Mouse (Mus musculus) bone marrow macrophage, adult 2 months (primary cell): ENCODE data around the gene Fbxw10.

Experiments used
- CTCF ChIP-seq: IDR thresholded peaks from 2 replicates; pipeline ENCODE4 v1.5.1; 2012; ENCODE audit warnings: low read depth, mild to moderate bottlenecking, low read length, moderate library complexity
- POLR2A ChIP-seq: IDR thresholded peaks from 2 replicates; pipeline ENCODE4 v1.6.1; 2012; ENCODE audit warnings: mild to moderate bottlenecking, low read depth, low read length, borderline replicate concordance

DNA sequence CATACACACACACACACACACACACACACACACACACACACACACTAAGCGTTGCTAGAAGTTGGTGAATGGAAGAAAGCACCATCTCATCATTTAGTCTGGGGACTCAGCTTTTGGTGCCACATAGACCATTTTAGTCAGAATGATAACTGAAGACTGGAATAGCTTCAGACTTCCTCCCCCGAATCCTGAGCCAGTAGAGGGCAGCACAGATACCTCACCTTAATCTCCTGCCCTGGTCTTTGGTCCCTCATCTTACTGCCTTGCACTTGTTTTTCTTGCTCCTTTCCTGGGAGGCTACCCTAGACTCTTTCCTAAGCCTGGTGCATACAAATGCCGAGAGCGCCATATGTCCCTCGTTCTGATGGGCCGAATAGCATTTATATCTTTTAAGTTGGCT lies 67.7 kb downstream of the Fbxw10 start:
- 0 out of 2 replicates have a peak, but pooled peaks have one; percentile 32 for TF ChIP-seq CTCF
- no peak for TF ChIP-seq POLR2A
